Mouse (Mus musculus) ZHBTc4 (cell line): ENCODE measurements at regions not wholly inside any gene's neighbourhood (a gene's known extent, or its start where the extent isn't known, plus 50 kb on each side); places are given as distances from the start of the nearest gene placed in this dataset.

ENCODE experiments used
- DNase-seq: peaks from one replicate; pipeline ENCODE4 v3.0.0-alpha.2; 2011; ENCODE audit warnings: low read depth, low spot score

DNA sequence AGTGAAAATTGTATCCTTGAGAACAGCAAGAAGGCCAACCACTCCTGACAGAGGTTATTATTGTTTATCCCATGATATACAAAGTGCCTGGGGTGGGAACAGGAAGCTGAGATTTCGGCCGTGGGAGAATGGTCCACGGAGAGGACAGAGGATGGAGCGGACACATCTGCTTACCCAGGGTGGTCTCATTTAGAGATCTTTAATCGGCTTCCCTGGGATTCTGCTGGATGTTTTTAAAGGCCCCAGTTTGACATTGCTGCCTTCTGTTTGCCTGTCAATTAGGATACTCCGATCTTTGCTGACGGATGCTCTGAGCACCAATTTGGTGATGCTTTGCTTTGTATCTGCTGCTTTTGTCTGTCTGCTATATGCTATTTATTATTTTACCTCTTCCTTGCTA is 803.5 kb downstream of the Tmem132b start:
- no peak for DNase-seq

DNA sequence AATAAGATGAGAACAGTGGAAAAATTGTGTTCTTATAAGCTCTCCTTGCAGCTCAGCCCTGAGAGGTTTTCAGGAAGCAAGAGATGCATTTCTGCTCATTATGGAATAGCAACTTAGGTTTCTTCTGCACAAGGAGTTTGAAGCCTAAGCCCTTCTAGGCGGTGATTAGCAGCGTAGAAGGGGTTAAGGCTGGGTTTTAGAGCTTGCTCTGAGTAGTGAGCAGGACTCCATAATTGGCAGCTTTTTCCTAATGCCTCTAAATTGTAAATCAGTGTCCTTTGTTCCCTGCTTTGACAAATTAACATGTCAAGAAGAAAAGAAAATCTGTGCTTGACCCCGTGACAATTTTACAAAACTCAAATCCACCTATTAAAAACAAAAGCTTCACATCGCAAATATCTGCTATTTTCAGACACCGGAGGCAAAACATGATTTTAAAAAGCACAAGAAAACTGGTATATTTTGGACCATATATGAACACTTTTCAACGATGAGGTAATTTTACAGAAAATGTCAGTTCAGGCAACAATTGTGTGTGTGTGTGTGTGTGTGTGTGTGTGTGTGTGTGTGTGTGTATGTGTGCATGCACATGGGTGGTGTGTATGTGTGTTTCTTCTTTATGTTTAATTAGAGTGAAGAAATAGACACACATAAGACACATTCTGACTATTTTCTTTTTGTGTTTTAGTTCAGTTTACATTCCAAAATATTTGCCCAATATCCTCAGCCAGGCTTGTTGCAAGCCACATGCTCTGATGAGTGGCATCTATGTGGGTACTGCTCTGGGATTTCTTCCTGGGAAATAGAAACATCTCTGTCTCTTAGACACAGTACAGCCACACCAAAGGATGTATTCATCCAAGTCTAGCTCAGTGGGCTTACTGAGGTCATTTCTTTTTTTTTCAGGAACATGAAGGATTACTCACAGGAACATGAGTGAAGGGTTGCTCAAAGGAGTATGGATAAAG is 804.3 kb downstream of the Tmem132b start:
- DNase-seq = no peak

DNA sequence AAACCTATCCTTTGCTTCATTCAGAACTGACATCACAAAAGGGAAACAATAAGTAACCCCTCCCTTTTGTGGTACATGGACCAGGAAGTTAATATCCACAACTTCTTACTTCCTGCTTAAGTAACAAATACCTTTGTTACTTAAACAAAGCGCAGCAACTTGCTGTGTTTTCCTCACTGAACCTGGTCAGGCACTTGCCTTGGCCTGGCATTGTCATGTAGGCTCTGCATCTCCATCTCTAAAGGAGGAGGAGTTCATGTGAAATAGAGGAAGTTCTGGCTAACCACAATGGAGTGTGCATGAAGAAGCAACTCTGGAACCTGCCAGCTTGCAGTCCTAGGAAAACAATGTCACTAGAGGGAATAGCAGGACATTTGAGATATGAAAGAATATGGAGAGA is 806.3 kb downstream of the Tmem132b start:
- DNase-seq = peak; percentile 84

DNA sequence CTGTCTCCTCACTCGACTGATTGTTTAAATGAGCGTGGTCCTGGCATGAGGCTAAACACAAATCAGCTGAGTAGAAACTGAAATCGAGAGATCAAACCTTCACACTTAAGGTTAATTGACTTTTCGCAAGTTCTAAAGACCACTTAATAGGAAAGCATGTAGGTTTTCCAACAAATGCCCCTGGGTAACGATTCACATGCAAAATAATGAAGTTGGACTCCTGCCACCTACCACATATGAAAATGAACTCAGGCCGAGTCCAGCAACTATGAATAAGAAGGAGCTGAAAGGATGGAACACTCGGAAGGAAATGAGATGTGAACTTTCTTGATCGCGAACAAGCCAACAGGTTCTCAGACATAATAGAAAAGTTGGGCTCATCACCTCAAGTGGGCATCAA is 812.0 kb downstream of the Tmem132b start:
- no peak for DNase-seq

DNA sequence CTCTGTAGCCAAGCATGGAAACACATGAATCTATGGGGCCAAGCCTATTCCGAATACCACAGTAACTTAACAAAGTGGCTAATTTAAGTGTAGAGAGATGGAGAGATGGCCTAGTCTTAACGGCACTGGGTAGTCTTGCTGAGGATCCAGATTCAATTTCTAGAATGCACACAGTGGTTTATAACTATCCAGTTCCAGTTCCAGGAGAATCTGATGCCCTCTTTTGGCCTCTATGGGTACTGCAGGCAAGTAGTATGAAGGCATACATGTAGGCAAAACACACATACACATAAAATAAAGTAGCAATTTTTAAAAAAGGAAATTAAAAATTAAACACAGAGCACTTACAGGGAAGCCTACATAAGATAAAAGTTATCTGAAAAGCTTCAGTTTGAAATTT is 819.4 kb downstream of the Tmem132b start:
- DNase-seq = peak; percentile 51

DNA sequence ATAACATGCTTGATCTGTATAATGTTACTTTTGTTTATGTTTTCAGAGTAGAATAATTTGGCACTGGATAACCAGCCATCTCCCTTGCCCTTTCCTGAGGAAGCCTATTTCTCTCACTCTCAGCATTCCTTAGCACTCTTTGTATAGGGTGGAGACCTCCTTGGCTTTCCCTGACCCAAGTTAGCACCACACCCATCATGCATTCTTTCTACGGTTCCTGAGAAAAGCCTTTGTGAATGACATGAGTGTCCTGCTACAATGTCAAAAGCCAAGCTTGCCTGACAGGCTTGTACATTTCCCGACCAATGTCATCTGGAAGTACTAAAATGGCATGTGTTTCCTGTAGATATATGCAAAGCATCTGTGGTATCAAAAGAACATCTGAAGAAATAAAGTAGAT is 837.9 kb downstream of the Tmem132b start:
- peak; percentile 85 for DNase-seq

DNA sequence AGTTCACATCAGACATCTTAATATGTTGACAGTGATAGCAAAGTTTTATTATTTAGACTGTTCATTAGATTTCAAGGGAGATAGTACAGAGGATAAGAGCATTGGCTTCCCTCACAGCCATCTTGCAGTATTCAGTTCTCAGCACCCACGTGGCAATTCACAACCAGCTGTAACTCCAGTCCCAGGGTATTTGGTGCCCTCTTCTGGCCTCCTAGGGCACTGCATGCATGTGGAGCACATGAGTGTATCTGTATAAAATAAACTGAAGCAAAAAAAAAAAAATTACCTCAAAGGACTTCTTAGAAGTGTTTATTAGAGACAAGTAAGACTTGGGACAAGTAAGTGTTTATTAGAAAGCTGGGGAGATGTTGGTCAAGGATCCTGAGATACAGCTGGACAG is 849.3 kb upstream of the Tmem132c start:
- DNase-seq = peak; percentile 36

DNA sequence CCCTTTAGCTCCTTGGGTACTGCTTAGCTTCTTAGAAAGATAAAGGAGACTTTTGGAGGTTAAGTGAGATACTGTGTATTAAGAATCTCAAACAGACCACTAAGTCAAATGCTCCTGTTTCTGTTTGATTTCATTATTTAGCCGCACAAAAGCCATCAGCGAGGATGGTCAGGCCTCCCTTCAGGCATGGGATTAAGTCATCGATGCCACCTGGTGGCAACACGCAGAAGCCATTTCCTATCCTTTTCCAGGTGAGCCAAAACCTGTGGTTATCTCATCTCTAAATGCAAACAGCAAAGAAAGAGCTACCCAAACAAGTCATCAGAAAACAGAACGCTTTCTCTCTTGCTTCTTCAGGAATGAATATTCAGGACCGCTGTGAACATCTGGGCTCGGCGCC is 846.3 kb upstream of the Tmem132c start:
- peak; percentile 34 for DNase-seq

DNA sequence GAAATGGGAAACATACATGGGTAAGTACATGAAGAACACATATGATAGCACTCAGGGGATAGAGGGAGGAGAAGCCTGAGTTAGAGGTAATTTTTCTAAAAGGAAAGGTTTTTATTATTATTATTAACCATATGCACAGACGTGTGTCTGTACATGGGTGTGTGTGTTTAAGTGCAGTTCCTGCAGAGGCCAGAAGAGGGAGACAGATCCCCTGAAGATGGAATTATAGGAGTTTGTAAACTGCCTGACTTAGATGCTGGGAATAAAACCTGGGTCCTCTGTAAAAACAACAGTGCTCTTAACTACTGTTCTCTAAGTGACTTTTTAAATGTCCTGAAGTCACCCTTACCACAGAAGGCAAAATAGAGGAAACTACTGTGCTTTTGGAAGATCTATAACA is 809.9 kb upstream of the Tmem132c start:
- DNase-seq = peak; percentile 56

DNA sequence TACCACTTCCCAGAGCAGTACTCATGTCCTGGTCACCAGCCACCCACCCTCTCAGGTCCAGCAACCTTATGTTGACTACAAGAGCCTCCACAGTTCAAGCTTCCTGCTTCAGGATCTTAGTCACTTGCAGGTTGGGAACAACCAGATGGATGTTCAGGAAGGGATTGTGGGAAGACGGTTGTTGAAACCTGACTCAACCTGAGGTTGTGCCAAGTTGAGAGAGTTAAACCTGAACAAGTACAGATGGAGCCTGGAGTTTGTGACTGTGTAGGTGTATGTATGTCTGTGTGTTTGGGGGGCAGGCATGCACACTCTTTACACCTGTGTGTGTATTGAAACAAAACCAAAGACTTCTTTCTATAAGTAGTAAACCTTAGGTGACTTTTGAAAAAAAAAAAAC is 802.9 kb upstream of the Tmem132c start:
- no peak for DNase-seq

DNA sequence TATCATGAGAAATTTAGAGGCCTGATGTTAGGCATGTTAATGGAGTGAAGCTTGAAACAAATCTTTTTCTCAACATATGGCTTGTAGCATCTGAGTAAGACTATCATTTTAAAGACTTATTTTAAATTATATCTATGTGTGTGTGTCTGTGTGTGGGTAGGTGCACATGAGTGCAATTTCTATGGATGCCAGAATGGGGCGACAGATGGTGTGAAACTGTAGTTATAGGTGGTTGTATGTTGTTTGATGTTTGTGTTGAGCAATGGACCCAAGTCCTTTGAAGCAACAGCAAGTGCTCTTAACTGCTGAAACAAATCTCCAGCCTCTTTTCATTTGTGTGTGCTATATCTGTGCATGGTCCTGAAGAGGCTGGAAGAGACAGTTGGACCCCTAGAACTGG is 801.1 kb upstream of the Tmem132c start:
- DNase-seq = no peak

DNA sequence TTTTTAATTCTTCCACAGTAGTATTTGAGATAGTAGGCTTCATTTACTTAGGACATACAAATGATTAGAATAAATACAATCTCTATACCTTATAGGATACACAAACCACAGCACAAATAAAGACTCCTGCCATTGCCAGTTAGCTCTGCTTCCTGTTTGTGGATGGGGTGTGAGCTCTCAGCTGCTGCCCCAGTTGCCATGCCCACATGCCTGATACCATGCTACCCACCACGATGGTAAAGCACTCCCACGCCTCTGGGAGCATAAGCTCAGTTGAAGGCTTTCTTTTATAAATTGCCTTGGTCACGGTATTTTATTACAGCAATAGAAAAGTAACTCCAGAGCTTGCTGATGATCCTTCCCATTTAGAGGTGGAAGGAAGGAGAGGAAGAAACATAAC is 765.8 kb upstream of the Tmem132c start:
- DNase-seq = no peak

DNA sequence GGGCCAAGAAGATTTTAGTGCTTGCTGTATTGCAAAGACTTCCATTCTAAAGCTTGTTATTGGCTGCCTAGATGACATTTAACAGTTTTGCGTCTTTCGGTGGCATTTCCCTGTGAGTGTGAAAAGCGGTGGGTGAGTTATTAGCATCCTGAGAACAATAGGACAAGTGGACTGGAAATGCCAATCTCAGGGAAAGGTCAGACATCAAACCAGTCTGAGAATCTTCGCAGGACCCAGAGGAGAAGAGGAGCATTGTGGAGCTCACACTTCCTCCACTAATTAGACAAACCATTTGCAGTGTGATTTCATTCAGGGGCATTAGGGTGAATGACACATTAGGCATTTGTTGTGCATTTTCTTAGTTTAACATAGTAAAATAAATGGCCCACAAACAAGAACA is 719.5 kb upstream of the Tmem132c start:
- no peak for DNase-seq

DNA sequence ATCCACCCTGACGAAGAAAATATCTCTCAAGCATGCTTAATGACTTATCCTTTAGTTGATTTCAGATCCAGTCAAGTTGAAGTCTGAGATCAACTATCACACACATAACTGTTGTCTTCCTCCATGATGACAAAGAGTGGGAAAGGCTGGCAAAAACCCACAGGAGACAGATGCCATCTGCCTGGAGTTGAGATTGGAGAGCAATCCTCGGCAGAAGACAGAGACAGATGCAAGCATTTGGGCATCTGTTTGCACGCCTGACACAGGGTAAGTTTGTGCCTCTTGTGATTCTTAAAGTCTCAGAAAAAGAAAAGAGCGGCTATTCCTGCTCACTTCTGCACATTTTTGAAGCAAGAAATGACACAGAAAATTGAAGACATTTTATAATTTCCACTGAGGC is 715.7 kb upstream of the Tmem132c start:
- no peak for DNase-seq

DNA sequence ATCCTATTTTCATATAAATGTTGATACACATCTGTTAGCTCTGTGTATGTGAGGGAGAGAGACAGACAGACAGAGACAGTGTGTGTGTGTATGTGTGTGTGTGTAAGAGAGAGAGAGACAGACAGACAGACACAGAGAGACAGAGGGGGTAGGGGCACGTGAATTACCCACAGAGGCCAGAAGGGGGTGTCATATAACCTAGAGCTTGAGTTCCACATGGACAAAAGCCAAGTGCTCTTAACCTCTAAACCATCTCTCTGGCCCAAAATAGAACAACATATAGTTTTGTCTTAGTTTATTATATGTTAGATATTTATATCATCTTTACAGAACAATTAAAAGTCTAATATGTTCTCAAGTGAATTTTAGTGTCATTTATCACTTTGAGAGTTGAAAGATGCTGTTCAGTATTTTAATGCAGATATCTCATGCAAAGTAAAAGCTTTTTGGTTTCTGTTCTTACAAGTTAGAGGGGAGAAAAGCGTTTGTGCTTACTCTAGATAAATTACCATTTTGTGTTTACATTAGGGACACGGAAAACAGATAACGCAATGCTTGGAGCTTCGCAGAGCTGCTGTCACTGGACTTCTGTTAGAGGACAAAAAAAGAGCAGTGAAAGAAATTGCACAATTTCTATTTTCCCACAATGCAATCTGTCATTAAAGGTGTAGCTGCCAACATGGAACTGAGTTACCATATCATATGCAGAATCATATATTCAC is 710.6 kb upstream of the Tmem132c start:
- peak; percentile 18 for DNase-seq

DNA sequence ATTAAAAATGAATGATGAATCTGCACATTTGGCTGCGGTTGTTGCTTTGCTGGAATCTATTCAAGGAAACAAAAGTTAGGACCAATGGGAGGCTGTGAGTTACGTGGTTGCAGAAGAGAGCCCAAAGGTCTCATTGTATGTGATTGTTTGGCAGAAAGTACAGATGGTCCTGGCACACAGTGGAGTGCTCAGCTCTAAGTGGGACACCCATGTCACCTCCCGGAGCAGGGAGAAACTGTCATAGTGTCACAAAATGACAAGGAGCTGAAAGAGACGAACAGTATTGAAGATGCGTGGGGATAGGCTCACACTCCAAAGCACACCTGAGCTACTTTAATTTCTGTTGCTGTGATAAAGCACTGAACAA is 710.1 kb upstream of the Tmem132c start:
- no peak for DNase-seq

DNA sequence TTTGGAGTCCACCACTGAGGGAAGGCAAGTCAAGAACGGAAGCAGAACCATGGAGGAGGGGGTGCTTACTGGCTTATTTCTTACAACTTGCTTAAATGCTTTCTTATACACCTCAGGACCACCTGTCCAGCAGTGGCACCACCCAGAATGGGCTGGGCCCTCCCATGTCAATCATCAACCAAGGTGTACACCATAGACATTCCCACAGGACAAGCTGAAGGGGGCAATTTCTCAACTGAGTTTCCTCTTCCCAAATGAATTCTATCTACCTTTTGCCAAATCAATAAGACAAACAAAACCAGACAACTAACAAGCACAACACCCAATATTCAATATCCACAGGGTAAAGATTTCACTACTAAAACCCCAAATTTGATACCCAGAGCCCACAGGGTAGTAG is 709.6 kb upstream of the Tmem132c start:
- no peak for DNase-seq

DNA sequence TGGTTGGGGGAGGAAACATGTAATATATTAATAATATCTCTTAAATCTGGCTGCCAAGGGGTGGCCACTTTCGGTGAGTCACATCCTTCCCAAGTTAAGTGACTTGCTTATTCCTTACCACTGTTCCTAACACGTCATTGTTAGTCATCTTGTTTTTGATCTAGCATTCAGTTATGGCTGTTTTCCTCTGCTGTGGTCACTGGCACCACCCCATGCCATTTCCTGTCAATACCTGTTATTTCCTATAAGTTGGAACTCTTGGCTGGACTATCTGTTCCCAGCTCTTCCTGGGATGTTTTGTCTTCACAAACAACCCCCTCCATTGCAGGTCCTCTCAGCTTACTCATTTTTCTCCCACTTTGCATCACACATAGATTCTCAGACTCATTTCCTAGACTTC is 703.5 kb upstream of the Tmem132c start:
- DNase-seq = no peak

DNA sequence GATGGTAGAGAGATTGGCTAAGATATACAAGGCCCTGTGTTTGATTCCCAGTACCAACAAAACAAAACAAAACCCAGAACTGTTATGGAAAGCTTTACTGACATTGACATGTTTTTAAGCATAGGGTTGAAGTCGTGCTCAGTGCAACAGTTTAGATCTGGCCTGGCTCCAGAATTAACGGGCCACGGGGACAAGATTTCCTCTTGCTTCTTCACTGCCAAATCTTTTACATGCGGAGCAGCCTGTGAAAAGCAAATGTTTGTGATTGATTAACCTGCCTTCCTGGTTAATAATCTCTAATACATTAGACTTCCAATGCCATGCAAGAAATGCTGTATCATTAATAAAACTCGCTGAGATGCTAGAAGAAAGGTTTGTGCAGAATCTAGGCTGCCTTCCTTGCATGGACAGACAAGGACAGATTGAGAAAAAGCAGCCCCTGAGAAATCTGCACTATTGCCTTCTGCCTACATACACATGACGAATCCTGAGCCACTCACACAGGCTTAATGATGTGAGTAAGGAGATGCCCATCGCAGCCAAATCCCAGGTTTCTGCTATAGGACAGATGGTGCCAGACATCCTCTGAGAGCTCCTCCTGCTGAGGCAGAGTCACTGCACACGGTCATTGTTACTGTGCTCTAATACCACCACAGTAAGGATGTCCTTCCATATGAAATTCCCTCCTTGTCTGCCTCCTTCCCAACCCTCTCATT is 697.2 kb upstream of the Tmem132c start:
- no peak for DNase-seq

DNA sequence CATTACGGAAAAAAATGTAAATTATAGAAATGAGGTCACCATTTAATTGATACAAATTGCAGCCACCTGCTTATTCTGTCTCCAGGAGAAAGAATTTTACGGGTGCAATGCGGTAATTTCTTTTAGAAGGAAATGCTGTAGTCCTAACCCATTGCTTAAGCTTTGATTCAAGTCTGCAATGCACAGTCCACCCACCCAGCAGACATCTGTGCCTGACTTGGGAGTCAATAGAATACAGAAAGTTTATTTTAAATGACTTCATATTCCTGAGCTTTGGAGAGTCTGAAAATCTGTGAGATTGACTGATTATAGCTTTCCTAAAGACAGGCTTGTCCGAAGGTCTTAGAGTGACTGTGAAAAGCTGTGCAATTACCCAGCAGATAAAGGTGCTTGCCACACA is 693.8 kb upstream of the Tmem132c start:
- DNase-seq = no peak

DNA sequence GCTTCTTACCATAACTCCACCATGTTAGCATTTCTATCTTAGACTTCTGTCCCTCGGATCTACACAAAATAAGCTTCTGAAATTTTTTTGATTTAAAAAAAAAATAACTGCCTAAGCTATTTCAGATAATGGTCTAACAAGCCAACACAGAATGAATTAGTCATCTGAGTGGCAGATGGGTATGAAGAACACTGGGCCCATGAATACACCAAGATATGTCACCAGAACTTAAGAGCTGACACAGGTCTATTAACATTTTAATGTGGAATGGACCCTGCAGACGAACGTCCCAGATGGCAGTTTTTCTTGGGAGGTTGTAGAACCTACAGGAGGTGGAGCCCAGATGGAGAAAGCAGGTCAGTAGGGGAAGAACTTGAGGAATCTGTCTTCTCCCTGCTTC is 689.9 kb upstream of the Tmem132c start:
- no peak for DNase-seq

DNA sequence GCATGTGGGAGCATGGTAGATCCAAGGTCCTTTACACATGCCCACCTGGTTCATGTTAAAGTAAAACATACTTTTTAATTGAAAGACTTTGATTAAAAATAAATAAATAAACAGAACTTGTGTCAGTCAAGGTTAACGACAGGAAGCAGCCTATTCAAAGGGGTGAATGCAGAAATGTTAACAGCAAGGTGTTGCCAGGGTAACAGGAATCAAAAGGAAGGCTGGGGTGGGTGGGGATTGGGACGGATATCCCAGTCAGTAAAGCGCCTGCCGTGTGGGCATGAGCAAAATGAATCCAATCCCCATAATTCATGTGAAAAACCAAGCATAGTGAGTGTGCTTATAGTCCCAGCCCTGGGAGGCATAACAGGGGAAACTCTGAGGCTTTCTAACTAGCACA is 682.6 kb upstream of the Tmem132c start:
- peak; percentile 67 for DNase-seq
